Mouse (Mus musculus): ENCODE measurements around the gene Mtg1.

The Mtg1 gene

GRCm38 (mm10) chr7:140188391-140189328 is 51.3 kb downstream of the Mtg1 start:
- DNase-seq (ENCODE audit: low read depth): no peak

- DNase-seq (ENCODE audit: low read depth): no peak
These were observed 53.1 kb downstream of the Mtg1 start for GRCm38 (mm10) chr7:140190435-140190834.

- DNase-seq (ENCODE audit: low read depth): no peak
These were observed 55.1 kb downstream of the Mtg1 start for GRCm38 (mm10) chr7:140192445-140192844.

- no peak for DNase-seq (ENCODE audit: low read depth)
These were observed 55.5 kb downstream of the Mtg1 start for GRCm38 (mm10) chr7:140192851-140193250.

GRCm38 (mm10) chr7:140194031-140194430 is 56.7 kb downstream of the Mtg1 start:
- DNase-seq (ENCODE audit: low read depth): no peak

- DNase-seq (ENCODE audit: low read depth): no peak
These were observed 58.6 kb downstream of the Mtg1 start for GRCm38 (mm10) chr7:140196002-140196401.

All from fibroblast of lung, adult 2 months (primary cell).